Mouse (Mus musculus) left cerebral cortex, adult 8-10 months (tissue): ENCODE results near the gene B4galnt1. TPM values are rescaled to one million over a fixed set of nuclear protein-coding genes. Genes with fewer than 3 reads are reported as not detected.
"Not testable (repeated sequence)": the region's sequence is repeated elsewhere in the genome, so short reads cannot be mapped to it uniquely, and the experiment has no call there.

Experiments
- DNase-seq, 2 experiments: peaks; one replicate each; pipeline ENCODE4 v3.0.0; 2022; ENCODE audit warnings: low spot score in 2 of 2
- total RNA-seq, 4 experiments: library from RNA; stranded (reverse); gene quantifications; 2 replicates each; pipeline ENCODE4 v1.2.4; 2022

B4galnt1 gene
- total RNA-seq, result 100 to 1,000 TPM; 105 to 118 (median 112) TPM

DNA sequence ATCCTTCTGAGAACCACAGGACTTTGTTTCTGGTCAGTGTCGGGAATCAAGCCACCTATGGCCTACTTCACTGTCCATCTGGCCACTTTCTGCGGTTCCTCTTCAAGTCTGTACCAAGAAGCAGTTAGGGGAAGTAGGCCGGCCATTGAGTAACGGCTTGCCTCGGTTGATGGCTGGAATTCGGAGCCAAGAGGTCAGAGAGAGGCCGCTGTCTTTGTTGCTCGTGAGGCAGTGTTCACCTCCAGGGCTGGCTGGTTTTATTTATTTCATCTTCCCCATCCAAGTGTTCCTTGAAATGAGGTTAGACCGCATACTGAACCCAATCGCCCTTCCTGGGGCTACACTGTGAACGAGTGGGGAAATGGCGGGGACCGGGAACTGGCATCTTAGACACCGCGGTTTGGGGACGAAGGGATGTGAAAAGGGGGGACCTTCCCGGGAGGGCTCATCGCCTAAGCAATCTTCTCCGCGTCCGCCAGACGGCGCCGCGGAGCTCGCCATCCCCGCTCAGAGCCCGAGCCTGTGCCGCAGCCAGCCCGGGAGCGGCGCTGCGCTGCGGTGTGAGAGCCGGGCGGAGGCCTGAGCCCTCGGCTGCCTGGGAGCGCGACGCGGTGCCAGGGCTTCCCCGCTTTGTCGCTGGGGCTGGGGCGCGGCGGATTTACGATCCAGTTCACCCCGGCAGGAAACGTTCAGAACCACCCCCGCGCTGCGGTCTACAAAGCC, at the start of gene B4galnt1:
TSS of gene B4galnt1 (plus strand) at position 595 of the 723 bp plus-strand sequence.
- DNase-seq, result peak; percentile 45 to 57

DNA sequence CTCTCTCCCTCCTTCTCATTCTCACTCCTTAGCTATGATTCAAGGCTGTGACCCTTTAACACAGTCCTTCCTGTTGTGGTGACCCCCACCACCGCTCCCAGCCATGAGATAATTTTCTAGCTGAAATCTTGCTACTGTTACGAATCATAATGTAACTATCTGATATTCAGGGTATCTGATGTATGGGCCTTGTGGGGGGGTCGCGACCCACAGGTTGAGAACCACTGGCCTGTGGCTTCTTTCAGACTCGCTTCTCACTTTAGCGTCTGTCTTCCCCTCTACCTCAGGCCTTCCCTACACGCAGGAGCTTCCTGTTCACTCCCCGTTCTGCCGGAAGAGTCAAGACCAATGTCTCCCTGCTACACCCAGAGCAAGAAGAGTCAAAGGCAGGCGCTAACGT, 46.6 kb upstream of the B4galnt1 start:
- no peak for DNase-seq

DNA sequence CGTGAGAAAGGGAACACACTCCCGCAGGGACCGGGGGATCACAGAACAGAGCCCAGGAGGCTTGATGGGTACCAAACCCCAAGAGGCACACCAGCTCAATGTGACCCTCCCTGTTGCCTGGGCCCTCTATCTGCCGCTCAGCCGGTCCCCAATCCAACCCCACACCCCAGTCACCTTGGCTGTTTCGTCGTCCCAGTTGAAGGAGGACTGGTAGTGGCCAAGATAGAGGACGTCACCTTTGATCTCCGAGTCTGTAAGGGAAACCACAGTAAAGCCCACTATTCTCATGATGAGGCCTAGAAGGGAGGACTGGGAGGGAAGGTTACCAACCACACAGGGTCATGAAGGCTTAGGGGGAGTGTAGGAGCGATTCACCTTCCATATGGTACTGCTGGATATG, 45.8 kb upstream of the B4galnt1 start:
- DNase-seq, result no peak

DNA sequence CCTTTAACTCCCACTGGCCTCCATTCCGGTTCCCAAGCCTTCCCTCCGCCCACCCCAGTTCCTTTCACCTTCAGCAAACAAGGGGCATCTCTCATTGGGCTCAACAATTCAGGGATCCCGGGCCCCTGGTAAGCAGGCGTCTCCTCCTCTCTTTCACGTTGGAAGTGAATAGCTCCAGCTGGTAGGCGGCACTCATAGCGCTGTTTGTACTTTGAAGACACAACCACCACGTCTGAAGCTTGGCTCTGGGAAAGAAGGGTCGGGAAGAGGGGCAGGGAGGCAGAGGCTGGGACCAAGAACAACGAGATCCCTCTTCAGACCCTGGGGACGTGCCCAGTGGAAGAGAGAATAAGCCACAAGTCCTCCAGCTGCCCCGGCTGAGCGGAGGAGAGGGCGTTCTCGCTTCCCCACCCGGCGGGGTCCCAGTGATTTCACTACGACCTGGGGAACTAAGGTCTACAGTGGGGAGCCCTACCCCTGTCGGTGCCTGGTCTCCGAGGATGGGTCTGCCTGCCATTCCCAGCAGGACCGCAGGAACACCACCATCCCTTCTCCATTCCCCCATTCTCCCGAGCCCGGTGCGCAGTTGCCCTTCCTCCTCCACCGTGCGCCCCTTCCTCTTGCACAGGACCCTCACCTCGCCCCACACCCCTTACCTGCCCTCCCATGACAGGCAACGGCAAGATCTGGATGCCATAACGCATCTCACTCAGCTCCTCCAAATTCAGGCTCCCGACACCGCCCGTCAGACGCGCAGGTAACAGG, 44.5 kb upstream of the B4galnt1 start:
- DNase-seq, result no peak

DNA sequence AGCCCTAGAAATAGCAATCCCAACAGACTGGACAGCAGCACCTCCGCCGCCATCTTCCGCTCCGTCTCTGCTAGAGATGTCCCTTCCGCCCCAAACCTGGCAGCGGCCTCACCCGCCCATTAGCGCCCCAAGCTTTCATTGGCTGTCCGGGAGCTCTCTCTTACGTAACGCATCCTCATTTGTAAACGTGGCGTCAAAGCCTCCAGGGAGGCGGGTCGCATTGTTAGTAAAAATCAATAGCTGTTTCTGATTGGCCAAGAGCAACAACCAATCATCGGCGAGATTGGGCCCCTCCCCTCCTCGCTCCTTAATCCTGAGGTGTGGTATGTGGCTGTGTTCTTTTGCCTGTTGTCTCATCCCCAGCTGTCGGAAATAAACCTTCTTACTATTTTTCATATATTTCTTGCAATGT, 44.0 kb upstream of the B4galnt1 start, which contains the start of gene Os9:
TSS of gene Os9 (minus strand) at position 66 of the 412 bp plus-strand sequence.
- DNase-seq, result peak; percentile 88 to 97

DNA sequence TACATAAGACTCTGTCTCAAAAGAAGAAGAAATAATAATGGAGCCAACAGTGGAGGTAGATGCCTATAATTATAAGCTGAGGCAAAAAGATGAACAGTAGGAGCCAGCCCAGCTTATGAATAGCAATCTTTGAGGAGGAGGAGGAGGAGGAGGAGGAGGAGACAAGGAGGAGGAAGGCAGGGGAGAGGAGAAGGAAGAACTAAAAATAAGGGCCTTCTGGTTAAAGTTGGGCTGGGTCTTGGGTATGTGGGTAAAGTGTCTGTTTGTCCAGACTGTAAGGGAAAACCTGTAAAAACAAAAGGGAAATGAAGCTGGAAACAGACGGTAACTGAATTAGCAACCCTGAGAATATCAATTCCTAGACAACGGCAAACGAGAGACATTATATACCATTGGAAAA, 43.0 kb upstream of the B4galnt1 start:
- DNase-seq, result no peak

DNA sequence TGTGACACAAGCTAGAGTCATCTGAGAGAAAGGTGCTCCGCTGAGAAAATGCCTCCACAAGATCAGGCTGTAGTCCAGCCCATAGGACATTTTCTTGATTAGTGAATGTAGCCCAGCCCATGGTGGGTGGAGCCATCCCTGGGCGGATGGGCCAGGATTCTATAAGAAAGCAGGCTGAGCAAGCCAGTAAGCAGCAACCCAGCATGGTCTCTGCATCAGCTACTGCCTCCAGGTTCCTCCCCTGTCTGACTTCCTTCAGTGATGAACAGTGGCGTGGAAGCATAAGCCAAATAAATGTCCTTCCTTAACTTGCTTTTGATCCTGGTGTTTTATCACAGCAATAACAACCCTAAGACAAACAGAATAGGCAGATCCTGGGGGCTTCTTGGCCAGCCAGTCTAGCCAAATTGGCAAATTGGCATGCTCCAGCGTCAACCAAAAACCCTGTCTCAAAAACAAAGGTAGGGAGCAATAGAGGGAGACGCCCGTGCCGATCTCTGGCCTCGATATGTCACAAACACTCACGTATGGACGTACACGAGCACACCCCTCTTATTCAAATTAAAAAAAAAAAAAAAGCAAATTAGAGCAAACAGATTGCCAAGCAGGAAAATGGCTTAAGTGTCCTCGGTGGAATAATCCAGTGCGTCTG, 42.1 kb upstream of the B4galnt1 start:
- DNase-seq, result peak; percentile 41 to 58

DNA sequence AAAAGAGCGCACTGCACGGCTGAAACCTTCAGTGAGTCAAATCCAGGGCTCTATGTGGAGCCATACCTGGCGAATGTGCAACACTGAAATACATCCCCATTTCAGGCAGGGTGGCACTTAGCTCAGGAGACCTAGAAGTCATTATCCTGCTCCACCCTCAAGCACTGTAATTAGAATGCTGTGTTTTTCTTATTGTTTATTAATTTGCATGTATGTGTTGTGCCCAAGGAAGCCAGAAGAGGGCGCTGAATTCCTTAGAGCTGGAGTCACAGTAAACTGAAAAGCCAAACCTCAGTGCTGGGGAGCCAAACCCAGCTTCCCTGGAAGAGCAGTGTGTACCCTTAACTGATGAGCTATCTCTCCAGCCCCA, 41.6 kb upstream of the B4galnt1 start:
- DNase-seq, result peak; percentile 60

DNA sequence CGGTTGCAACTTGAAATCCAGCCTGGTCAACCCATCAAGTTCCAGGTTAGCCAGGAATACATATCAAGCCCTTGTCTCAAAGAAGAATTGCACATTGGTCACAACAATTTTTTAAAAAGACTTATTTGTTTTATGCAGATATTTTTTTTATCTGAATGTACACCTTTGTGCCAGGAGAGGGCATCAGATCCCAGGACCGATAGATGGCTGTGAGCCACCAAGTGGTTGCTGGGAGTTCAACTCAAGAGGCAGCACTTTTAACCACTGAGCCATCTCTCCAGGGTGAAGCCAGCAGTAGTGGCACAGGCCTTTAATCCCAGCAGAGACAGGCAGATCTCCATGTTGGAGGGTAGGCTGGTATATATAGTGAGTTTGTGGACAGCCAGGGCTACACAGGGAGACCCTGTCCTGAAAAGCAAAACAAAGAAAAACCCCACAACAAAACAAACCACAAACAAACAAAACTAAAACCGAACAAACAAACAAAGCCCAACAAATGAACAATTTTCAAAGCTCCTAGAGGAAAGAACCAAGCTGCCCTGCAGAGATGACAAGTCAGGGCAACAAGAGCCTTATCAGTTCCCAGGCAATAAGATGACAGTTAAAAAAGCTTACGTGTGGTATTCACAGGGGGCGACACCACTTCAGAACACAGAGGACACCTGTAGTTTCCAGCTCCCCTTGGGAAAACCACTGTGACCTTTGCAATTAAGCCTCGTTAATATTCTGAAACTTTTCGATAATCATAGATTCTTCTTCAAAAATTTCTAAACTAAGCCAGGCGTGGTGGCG, 39.6 kb upstream of the B4galnt1 start:
- no peak for DNase-seq

DNA sequence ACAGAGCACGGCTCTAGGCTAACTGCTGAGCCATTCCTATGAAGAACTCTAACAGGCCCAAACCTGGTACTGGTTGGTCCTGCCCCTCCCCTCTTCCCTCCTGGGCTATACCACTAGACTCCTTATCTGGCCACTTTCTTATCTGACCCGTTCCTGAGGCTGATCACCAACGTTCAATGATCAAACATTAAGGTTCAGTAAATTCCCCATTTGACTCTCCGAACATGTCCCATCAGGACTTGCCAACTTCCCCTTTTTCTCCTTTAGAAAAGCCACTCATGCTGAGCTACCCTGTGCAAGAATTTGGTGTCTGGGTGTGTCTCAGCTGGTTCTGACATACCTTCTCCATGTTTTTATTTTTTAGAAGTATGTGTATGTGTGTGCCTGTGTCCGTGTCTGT, 38.4 kb upstream of the B4galnt1 start:
- no peak for DNase-seq

DNA sequence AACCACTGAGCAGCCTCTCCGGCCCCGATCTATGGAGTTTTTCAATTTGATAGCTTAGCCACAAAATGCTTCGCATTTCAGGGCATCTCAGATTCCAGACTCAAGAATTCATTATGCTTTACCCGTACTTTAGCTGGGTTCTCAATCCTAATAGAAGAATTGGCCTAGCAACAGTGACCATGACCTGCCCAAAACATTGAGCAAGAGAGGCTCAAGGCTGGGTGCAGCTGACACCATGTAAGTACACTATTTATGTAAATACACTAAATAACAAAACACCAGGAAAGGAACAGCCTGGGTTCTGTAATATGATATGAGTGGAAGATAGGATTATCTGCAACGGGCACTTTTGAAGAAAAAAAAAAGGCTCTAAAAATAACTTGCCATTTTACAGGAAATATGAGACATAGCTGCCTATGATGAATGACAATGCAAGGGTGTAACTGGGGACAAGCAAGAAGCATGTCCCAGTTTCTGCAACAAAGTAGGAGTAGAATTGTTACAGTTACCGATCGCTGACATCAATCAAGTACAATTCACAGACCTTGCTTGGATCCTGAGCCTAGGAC, 37.2 kb upstream of the B4galnt1 start:
- DNase-seq, result no peak

DNA sequence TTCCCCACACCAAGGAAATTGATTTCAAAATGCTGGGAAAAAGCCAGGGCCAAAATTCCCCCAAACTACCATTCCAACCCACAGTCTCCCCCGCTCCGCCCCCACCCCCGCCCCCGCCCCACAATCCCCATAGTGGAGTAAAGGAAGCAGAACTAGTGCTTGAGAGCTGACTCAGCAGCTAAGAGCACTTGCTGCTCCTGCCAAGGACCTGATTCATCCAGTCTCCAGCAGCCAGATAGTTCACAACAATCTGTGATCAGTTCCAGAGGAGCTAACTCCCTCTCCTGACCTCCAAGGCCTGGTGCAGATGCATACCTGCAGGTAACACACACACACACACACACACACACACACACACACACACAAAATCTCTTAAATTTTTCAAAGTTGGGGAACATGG, 35.6 kb upstream of the B4galnt1 start:
- no peak for DNase-seq

DNA sequence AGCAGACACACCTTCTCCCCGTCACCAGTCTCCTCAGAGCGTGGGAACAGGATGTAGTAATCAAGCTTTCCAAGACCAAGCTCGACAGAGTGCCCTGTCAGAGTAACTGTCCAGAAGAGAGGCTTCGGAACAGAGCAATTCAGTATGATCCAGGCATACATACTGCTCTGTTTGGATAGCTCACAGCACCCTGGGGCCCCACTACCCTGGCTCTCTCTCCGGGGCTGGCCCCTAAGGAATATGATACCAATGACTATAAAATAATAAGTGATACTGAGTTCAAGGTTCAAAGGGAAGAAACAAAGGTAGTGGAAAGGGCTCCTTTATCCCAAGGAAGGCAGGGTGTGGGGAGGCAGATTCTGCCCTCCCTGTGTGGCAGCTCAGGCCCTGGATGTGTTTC, 32.6 kb upstream of the B4galnt1 start:
- no peak for DNase-seq

DNA sequence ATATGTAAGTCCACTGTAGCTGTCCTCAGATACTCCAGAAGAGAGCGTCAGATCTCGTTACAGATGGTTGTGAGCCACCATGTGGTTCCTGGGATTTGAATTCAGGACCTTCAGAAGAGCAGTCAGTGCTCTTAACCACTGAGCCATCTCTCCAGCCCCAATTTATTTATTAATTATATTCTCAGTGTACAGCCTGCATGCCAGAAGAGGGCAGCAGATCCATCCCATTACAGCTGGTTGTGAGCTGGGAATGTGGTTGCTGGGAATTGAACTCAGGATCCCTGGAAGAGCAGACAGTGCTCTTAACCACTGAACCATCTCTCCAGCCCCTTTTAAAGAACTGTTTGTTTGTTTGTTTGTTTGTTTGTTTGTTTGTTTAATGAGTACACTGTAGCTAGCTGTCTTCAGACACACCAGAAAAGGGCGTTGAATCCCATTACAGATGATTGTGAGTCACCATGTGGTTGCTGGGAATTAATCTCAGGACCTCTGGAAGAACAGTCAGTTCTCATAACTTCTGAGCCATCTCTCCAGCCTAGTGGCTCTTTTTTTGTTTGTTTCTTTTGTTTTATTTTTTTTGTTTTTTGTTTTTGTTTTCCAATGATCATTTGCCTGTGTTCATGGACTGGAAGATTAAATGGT, 30.5 kb upstream of the B4galnt1 start:
- not testable (repeated sequence) for DNase-seq

DNA sequence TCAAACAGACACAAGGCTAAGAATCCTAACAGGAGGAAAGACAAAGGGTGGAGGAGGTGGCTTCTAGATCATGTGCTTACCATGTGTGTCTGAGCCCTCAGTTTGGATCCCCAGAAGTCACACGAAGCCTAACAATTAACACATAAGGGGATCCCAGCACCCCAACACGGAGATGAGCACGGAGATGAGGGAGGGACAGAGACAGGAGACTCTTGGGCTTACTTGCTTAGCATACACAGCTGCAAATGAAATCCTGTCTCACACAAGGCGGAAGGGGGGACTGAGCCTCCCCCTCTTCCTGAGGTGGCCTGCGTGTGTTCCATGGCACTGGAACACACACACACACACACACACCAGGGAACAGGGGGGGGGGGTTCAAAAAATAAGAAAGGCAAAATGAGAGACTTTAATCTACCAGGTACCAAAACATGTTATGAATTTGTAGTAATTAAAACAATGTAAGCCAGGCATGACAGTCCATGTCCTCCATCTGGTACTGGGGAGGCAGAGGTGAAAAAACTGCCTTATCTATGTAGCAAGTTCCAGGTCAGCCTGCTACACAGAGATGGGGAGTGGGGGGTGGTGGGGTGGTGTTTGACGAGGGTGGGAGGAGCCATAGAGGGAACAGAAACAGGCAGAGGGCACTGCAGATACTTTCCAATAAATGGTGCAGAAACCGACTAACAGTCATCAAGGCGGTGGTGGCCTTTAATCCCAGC, 29.7 kb upstream of the B4galnt1 start:
- DNase-seq, result no peak

DNA sequence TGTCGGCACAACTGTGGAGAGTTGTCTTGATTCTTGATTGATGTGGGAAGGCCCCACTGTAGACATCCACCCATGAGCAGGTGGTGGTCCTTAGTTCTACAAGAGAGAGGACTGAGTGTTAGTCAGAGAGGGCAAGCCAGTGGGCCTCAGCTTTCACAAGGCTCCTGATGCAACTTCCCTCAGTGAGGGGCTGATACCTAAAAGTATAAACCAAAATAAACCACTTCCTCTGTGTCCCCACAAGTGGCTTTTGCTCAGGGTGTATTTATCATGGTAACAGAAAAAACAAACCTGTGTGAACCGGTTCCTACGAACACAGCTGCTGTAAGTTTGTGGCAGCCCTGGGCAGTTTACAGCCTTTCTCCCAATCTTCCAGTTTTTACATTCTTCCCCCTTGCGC, 28.5 kb upstream of the B4galnt1 start:
- DNase-seq, result no peak

DNA sequence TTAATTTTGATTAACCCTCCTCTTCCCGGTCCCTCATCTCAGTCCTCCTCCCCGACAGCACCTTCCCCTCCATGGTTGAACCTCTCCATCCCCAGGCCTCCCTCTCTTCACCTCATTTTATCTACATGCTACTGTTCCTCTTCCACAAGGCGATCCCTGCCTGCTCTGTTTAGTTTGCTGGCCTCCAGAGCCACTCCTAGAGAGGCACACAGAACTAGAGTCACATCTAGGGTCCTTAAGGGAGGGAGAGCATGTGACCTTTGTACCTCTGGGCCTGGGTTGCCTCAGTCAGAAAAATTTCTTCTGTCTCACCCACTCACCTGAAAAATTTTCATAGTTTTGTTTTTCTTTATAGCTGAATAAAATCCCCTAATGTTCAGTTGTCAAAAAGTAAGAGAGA, 27.1 kb upstream of the B4galnt1 start:
- DNase-seq, result no peak

DNA sequence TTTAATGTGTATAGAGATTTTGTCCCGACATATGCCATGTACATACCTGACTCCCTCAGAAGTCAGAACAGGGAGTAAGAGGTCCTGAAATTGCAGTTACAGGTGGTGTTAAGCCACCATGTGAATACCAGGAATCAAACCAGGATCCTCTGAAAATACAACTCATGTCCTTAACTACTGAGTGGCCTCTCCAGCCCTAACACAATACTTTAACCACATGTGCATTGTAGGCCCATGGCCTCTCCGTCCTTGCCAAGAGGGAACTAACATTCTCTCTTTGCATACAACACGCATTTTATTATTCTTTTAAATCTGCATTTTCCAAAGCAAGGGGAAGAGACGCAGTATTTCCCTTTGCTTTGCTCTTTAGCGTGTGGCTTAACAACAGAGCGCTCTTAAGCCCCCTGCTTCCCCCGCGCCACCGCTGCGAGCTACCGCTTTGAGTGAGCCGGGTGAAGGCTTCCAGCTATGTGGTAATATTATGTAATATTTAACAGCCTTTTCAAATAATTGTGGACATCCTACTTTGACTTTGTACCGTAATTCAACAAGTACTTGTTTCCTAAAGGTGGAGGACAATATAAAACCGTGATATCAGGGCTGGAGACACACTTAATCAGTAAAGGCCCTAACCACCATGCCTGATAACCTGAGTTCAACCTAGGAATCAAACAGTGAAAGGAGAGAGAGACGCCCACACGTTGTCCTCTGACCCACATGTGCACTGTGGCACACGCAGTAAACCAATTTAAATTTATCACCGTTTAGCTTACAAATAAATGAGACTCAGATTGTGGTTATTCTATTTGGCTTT, 26.5 kb upstream of the B4galnt1 start:
- no peak for DNase-seq

DNA sequence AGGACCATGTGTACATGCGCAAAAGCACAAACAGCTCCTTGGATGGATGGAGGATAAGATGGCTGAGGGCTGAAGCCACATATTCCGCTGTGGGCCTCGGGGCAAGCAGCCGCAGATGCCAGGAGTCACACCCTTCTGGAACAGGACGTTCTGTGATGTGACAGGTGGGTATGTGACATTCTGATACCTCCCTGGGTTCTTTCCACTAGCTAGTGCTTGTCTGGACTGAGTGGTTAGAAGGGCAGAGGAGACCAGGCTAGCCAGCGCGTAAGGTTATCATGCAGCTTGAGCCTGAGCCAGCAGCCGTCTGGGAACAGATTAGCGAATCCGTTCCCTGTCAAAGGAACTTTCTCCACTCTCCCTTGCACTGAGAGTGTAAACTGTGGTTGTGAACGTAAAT, 24.1 kb upstream of the B4galnt1 start:
- DNase-seq, result no peak
